Mouse (Mus musculus): Measurements from ENCODE around the gene Dpysl4. TPM values are rescaled to one million over a fixed set of nuclear protein-coding genes. Genes with fewer than 3 reads are reported as not detected.
A peak's percentile ranks its signal among the peaks of the same experiment; 100 is the strongest.

Dpysl4 gene
- polyA plus RNA-seq, 1 experiment: 64.0 TPM

DNA sequence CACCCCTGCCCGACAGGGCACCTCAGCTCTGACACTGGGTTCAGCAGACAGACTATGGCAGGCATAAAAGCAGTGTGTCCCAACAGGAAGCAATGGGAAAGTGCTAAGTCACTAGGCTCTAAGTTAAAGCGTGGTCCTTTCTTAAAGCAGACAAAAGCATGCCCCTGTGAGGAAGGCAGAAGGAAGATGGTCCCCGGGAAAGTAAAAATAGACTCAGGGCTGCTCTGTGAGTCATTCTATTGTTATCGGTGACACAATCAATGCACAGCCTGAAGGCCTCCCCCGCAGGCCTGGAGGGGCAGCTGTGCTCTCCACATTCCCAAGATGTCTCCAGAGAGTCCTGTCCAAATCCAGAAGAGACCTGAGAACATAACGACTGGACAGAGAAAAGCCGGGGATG is 60.1 kb downstream of the Dpysl4 start:
- no peak for DNase-seq (ENCODE audit: extremely low spot score in 1 of 2, low spot score in 1 of 2)

DNA sequence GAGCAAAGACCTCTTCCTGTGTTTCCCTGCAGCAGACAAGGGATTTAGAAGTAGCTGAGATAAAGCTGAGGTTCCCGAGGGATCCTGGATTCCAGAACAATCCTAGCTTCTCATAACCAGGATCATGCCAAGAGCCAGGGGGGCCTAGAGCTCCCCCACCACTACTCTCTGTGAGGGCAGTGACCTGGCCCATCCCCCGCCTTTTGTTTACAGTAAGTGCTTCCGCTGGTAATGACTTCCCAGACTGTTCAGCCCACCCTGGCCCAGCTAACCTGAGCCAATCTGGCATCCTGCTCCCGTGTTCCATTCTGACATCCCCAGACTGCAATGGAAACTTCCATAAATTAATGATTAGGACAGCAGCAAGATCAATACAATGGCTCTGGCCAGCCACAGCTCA is 61.6 kb downstream of the Dpysl4 start:
- DNase-seq (ENCODE audit: extremely low spot score in 1 of 2, low spot score in 1 of 2): no peak

DNA sequence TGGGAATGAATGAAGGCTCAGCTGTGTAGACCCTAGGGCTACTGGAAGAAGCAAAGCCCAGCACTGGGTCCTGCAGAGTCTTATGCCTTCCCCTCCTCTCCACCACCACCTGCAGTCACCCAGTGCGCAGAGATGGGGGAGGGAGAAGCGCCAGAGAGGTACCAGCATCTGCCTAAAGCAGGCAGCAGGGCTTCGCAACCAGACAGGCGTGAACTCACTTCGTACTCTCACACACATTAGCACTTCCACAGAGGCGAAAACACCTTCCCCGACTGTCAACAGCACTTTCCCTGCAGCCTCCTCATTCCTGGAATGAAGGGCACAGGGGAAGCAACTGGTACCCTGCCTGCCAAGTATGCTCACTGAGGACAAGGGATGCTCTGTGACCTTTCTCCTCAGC is 63.6 kb downstream of the Dpysl4 start:
- DNase-seq (ENCODE audit: extremely low spot score in 1 of 2, low spot score in 1 of 2): peak; percentile 63 to 68

- DNase-seq (ENCODE audit: extremely low spot score in 1 of 2, low spot score in 1 of 2): peak; percentile 63 to 65
These were observed 65.3 kb downstream of the Dpysl4 start for GRCm38 (mm10) chr7:139151116-139151515.

Other genes starting within 250 kb of the Dpysl4 start
- gene Ppp2r2d, start 239.9 kb upstream of the Dpysl4 start, polyA plus RNA-seq (2012; rRNA removed): 62.3 and 64.9 TPM in 2 replicates
- gene Mapk1ip1, start 239.7 kb upstream of the Dpysl4 start, polyA plus RNA-seq (2012; rRNA removed): 94.0 and 97.6 TPM in 2 replicates
- gene Bnip3, start 176.5 kb upstream of the Dpysl4 start, polyA plus RNA-seq (2012; rRNA removed): 81.0 and 86.7 TPM in 2 replicates
- gene Jakmip3, start 145.3 kb upstream of the Dpysl4 start, polyA plus RNA-seq (2012; rRNA removed): 41.0 and 43.0 TPM in 2 replicates
- gene Lrrc27, start 127.0 kb downstream of the Dpysl4 start, polyA plus RNA-seq (2012; rRNA removed): 7.3 and 8.0 TPM in 2 replicates
- gene Stk32c, start 127.3 kb downstream of the Dpysl4 start, polyA plus RNA-seq (2012; rRNA removed): 130 and 136 TPM in 2 replicates
- gene Pwwp2b, start 162.5 kb downstream of the Dpysl4 start, polyA plus RNA-seq (2012; rRNA removed): 11.4 and 12.6 TPM in 2 replicates

All from frontal cortex, adult 2 months (tissue).